Mouse (Mus musculus): ENCODE results near the gene Chst3. TPM values are rescaled to one million over a fixed set of nuclear protein-coding genes. Genes with fewer than 3 reads are reported as not detected.
"Not testable (repeated sequence)": the region's sequence is repeated elsewhere in the genome, so short reads cannot be mapped to it uniquely, and the experiment has no call there.

Chst3 gene
- polyA plus RNA-seq, 1 experiment, result 2.1 TPM

- H3K27ac ChIP-seq (ENCODE audit: control insufficient read depth, insufficient read depth, low read length), result no peak overlapping the region
- WGBS, result 94% methylated on average over 13 of the region's 13 CpGs
These were observed 31.4 kb upstream of the Chst3 start for GRCm38 (mm10) chr10:60250426-60250965.

DNA sequence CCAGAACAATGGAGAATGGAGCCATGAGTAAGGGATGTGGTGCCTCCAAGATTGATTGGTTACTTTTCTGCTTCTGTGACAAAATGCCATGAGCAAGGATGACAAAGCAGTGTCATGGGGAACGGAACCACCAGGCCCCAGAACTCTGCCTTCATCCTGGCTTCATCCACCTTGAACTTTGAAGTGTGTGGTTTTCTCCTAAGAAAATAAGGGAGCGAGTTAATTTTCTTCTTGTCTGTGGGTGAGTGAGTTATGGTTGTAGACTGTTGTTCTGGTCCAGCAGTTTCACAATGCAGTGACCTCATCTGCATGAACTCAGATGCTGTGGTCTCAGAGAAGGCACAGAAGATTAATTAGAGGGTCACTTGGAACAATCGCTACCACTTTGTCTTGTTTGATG is 29.3 kb upstream of the Chst3 start:
- H3K4me3 ChIP-seq (ENCODE audit: control insufficient read depth, insufficient read depth, low read length); DNase-seq; H3K27ac ChIP-seq (ENCODE audit: control insufficient read depth, insufficient read depth, low read length); H3K4me1 ChIP-seq (replicated peaks; ENCODE audit: control insufficient read depth, insufficient read depth, low read length); H3K36me3 ChIP-seq (ENCODE audit: control insufficient read depth, insufficient read depth, low read length); H3K27me3 ChIP-seq (ENCODE audit: control insufficient read depth, insufficient read depth, low read length): not testable (repeated sequence)
- WGBS, result 96% methylated on average over 3 of the region's 3 CpGs

More at GRCm38 (mm10) chr10:60250426-60250965, 31.4 kb upstream of the Chst3 start:
- Histone ChIP-seq H3K27me3 (ENCODE audit: control insufficient read depth, insufficient read depth, low read length) (no peaks in the 10 kb centered on the region), H3K4me3 (ENCODE audit: control insufficient read depth, insufficient read depth, low read length) (no peak overlapping the region), H3K4me1 (replicated peaks; ENCODE audit: control insufficient read depth, insufficient read depth, low read length) (0 out of 2 replicates have a peak, but pooled peaks cover 2% of the 10 kb centered on the region), H3K36me3 (ENCODE audit: control insufficient read depth, insufficient read depth, low read length) (no peaks in the 10 kb centered on the region)
- TF ChIP-seq CTCF (IDR thresholded peaks at IDR 0.05; ENCODE audit: borderline replicate concordance, control insufficient read depth, extremely low read depth, insufficient read depth, low read length, poor library complexity) (no peak), POLR2A (IDR thresholded peaks at IDR 0.05; ENCODE audit: control insufficient read depth, extremely low read depth, insufficient read depth, low read length, poor library complexity) (no peak)
- no peak for DNase-seq

DNA sequence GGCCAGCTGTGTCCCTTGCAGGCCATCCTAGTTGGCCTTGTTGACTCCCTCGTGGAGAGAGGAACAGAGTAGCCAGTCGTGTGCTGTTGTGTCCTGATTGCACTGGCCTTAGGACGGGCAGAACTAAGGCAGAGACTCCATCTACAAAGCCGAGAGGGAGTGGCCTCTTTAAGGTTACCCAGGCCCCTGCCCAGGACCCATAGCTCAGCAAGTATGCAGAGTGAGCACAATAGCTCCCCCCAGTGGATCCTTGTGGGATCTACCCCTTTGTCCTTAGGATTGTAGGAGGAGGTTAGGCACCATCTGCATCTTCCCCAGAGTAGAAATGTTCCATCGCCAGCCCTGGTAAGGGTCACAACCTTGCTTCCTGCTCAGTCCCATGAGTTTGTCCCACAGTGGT is 27.5 kb upstream of the Chst3 start:
- 0 out of 2 replicates have a peak, but pooled peaks cover 2% of the 10 kb centered on the region for H3K4me1 ChIP-seq (replicated peaks; ENCODE audit: control insufficient read depth, insufficient read depth, low read length)
- no peak overlapping the region for H3K27ac ChIP-seq (ENCODE audit: control insufficient read depth, insufficient read depth, low read length)
- H3K36me3 ChIP-seq (ENCODE audit: control insufficient read depth, insufficient read depth, low read length), result no peaks in the 10 kb centered on the region
- DNase-seq, result peak; percentile 71
- H3K27me3 ChIP-seq (ENCODE audit: control insufficient read depth, insufficient read depth, low read length), result no peaks in the 10 kb centered on the region
- no peak for TF ChIP-seq POLR2A (IDR thresholded peaks at IDR 0.05; ENCODE audit: control insufficient read depth, extremely low read depth, insufficient read depth, low read length, poor library complexity)
- peak; percentile 59; the same call in 1 of the 2 replicates for TF ChIP-seq CTCF (IDR thresholded peaks at IDR 0.05; ENCODE audit: borderline replicate concordance, control insufficient read depth, extremely low read depth, insufficient read depth, low read length, poor library complexity)
- 69% methylated on average over 5 of the region's 5 CpGs for WGBS
- no peak overlapping the region for H3K4me3 ChIP-seq (ENCODE audit: control insufficient read depth, insufficient read depth, low read length)

DNA sequence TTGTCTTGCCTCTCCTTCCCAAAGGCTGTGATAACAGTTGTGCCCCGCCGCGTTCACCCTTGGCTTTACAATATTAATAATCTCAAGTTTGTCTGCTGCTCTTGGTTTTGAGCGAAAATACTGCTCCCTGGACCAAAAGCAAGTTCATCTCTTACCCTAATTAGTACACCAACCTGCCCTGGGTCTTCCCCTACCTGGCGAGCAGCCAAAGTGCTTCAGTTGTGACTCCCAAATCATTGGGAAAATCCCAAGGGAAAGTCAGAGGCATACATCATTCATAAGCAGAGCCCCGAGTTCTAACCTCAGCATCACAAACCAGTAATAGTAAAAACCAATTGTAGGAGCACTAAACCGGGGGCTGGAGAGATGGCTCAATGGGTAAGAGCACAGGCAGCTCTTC is 26.6 kb upstream of the Chst3 start:
- TF ChIP-seq CTCF (IDR thresholded peaks at IDR 0.05; ENCODE audit: borderline replicate concordance, control insufficient read depth, extremely low read depth, insufficient read depth, low read length, poor library complexity) (no peak), POLR2A (IDR thresholded peaks at IDR 0.05; ENCODE audit: control insufficient read depth, extremely low read depth, insufficient read depth, low read length, poor library complexity) (no peak)
- 89% methylated on average over 7 of the region's 7 CpGs for WGBS
- no peak for DNase-seq
- 0 out of 2 replicates have a peak, but pooled peaks cover 2% of the 10 kb centered on the region for H3K4me1 ChIP-seq (replicated peaks; ENCODE audit: control insufficient read depth, insufficient read depth, low read length)
- H3K36me3 ChIP-seq (ENCODE audit: control insufficient read depth, insufficient read depth, low read length), result no peaks in the 10 kb centered on the region
- no peak overlapping the region for H3K27ac ChIP-seq (ENCODE audit: control insufficient read depth, insufficient read depth, low read length)
- H3K4me3 ChIP-seq (ENCODE audit: control insufficient read depth, insufficient read depth, low read length), result no peak overlapping the region
- no peaks in the 10 kb centered on the region for H3K27me3 ChIP-seq (ENCODE audit: control insufficient read depth, insufficient read depth, low read length)

DNA sequence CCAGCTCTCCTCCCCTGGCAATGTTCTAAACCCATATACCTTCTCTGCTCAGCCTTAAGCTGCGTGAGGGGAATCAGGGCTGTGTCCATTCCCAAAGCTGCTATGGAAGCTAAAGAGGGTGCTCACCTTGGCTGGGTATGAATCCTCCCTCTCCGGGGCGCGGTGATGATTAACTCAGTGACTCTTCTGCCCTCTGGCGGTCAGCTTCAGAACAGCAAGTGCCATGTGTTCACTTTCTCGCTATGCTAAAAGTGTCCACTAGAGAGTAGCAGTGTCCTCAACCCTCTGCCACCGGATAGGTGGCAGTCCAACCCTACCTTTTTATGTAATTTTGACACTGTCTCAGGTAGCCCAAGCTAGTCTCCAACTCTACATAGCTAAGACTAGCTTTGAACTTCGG is 26.0 kb upstream of the Chst3 start:
- no peaks in the 10 kb centered on the region for H3K36me3 ChIP-seq (ENCODE audit: control insufficient read depth, insufficient read depth, low read length)
- TF ChIP-seq POLR2A (IDR thresholded peaks at IDR 0.05; ENCODE audit: control insufficient read depth, extremely low read depth, insufficient read depth, low read length, poor library complexity) (no peak), CTCF (IDR thresholded peaks at IDR 0.05; ENCODE audit: borderline replicate concordance, control insufficient read depth, extremely low read depth, insufficient read depth, low read length, poor library complexity) (peak; percentile 84; the same call in 1 of the 2 replicates)
- H3K27me3 ChIP-seq (ENCODE audit: control insufficient read depth, insufficient read depth, low read length), result no peaks in the 10 kb centered on the region
- 0 out of 2 replicates have a peak, but pooled peaks cover 2% of the 10 kb centered on the region for H3K4me1 ChIP-seq (replicated peaks; ENCODE audit: control insufficient read depth, insufficient read depth, low read length)
- peak; percentile 90 for DNase-seq
- 4% methylated on average over 8 of the region's 8 CpGs for WGBS
- no peak overlapping the region for H3K4me3 ChIP-seq (ENCODE audit: control insufficient read depth, insufficient read depth, low read length)
- no peak overlapping the region for H3K27ac ChIP-seq (ENCODE audit: control insufficient read depth, insufficient read depth, low read length)

GRCm38 (mm10) chr10:60243941-60244340 is 24.9 kb upstream of the Chst3 start:
- TF ChIP-seq CTCF (IDR thresholded peaks at IDR 0.05; ENCODE audit: borderline replicate concordance, control insufficient read depth, extremely low read depth, insufficient read depth, low read length, poor library complexity) (no peak), POLR2A (IDR thresholded peaks at IDR 0.05; ENCODE audit: control insufficient read depth, extremely low read depth, insufficient read depth, low read length, poor library complexity) (no peak)
- DNase-seq, result no peak
- no peaks in the 10 kb centered on the region for H3K27me3 ChIP-seq (ENCODE audit: control insufficient read depth, insufficient read depth, low read length)
- no peak overlapping the region for H3K4me3 ChIP-seq (ENCODE audit: control insufficient read depth, insufficient read depth, low read length)
- H3K36me3 ChIP-seq (ENCODE audit: control insufficient read depth, insufficient read depth, low read length), result no peaks in the 10 kb centered on the region
- no peak overlapping the region for H3K27ac ChIP-seq (ENCODE audit: control insufficient read depth, insufficient read depth, low read length)
- 97% methylated on average over 5 of the region's 5 CpGs for WGBS
- H3K4me1 ChIP-seq (replicated peaks; ENCODE audit: control insufficient read depth, insufficient read depth, low read length), result 0 out of 2 replicates have a peak, but pooled peaks cover 2% of the 10 kb centered on the region

DNA sequence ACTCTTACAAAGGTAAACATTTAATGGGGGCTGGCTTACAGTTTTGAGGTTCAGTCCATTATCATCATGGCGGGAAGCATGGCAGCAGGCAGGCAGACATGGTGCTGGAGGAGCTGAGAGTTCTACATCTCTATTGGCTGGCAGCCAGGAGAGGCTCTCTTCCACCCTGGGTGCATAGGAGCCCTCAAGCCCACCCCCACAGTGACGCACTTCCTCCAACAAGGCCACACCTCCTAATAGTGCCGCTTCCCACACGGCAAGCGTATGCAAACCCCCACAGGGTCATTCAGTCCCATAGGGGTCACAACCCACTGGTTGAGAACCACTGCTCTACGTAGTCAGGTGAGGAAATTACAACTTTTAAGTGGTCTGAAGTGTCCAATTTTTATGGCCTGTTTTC is 21.4 kb upstream of the Chst3 start:
- no peak for TF ChIP-seq CTCF (IDR thresholded peaks at IDR 0.05; ENCODE audit: borderline replicate concordance, control insufficient read depth, extremely low read depth, insufficient read depth, low read length, poor library complexity)
- TF ChIP-seq POLR2A (IDR thresholded peaks at IDR 0.05; ENCODE audit: control insufficient read depth, extremely low read depth, insufficient read depth, low read length, poor library complexity), result no peak
- WGBS, result 94% methylated on average over 6 of the region's 6 CpGs
- no peak for DNase-seq
- H3K4me1 ChIP-seq (replicated peaks; ENCODE audit: control insufficient read depth, insufficient read depth, low read length), result no peaks in the 10 kb centered on the region
- H3K27me3 ChIP-seq (ENCODE audit: control insufficient read depth, insufficient read depth, low read length), result no peaks in the 10 kb centered on the region
- H3K27ac ChIP-seq (ENCODE audit: control insufficient read depth, insufficient read depth, low read length), result no peak overlapping the region
- H3K36me3 ChIP-seq (ENCODE audit: control insufficient read depth, insufficient read depth, low read length), result no peaks in the 10 kb centered on the region
- no peak overlapping the region for H3K4me3 ChIP-seq (ENCODE audit: control insufficient read depth, insufficient read depth, low read length)
